ENCODE assay signal across 8 mouse cellular contexts in the genomic region with DNA sequence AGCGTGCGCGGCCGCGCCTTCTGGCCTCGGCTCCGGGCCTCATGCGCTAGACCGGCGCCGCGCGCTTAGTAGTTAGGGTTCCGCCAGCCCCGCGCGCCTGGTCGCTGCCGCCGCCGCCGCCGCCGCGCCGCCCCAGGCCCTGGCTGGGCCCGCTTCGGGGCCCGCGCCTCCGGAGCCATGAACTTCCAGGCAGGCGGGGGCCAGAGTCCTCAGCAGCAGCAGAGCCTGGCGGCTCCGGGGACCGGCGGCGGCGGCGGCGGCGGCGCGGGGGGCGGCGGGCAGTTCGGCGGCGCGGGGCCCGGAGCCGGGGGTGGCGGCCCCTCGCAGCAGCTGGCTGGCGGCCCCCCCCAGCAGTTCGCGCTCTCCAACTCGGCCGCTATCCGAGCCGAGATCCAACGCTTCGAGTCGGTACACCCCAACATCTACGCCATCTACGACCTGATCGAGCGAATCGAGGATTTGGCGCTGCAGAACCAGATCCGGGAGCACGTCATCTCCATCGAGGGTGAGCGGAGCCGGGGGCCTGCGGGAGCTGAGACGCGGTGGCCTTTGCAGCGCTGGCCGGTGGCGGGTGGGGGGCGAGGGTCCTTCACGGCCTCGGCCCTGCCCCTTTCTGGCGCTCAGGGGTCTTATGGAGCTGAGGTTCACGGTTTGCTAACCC. TPM values are rescaled to one million over a fixed set of nuclear protein-coding genes. Genes with fewer than 3 reads are reported as not detected.
DNase-seq lines count a peak whose midpoint lies in the region; ATAC-seq and TF ChIP-seq lines count a peak whose summit lies in the region.

Agap3 (plus strand) TSS at position 148 of the 661 bp plus-strand sequence.

- H3K9me3 ChIP-seq in CH12.LX (replicated peaks; ENCODE audit: low read length) = no peaks in the 10 kb centered on the region
- no peaks in the 10 kb centered on the region for H3K9me3 ChIP-seq in embryonic facial prominence, embryonic 11.5 days (replicated peaks; ENCODE audit: control insufficient read depth, low read length)
- H3K9me3 ChIP-seq in lung, embryonic 14.5 days (ENCODE audit: low read depth, low read length) = no peaks in the 10 kb centered on the region

- H3K79me2 ChIP-seq in CH12.LX (replicated peaks; ENCODE audit: control insufficient read depth, extremely low read depth, insufficient read depth, poor library complexity, severe bottlenecking) = peaks cover 35% of the 10 kb centered on the region

- TF ChIP-seq RAD21 in CH12.LX (IDR thresholded peaks at IDR 0.05; ENCODE audit: low read depth, low read length) = no peak

- peaks cover 24 to 44% of the 10 kb centered on the region in 2 experiments for H3K4me1 ChIP-seq in CH12.LX (ENCODE audit: control insufficient read depth in 1 of 2, insufficient read depth in 2 of 2)
- H3K4me1 ChIP-seq in embryonic facial prominence, embryonic 11.5 days (ENCODE audit: control insufficient read depth, insufficient read depth, low read length) = peaks cover 9% of the 10 kb centered on the region
- peaks cover 25% of the 10 kb centered on the region for H3K4me1 ChIP-seq in lung, embryonic 14.5 days (ENCODE audit: insufficient read depth)
- peaks cover 39% of the 10 kb centered on the region for H3K4me1 ChIP-seq in olfactory bulb, adult 2 months (ENCODE audit: control insufficient read depth, insufficient read depth, low read length)

- H3K4me3 ChIP-seq in CH12.LX (replicated peaks in 1 of 3; ENCODE audit: low read depth in 2 of 3, low read length in 2 of 3, poor library complexity in 1 of 3) = peak within 1 kb of the TSS; percentile 81 to 90 (median 84)
- H3K4me3 ChIP-seq in embryonic facial prominence, embryonic 11.5 days (ENCODE audit: low read depth, low read length) = peak within 1 kb of the TSS; percentile 91
- peak within 1 kb of the TSS; percentile 80 for H3K4me3 ChIP-seq in lung, embryonic 14.5 days (ENCODE audit: low read depth, low read length)
- peak within 1 kb of the TSS; percentile 93 for H3K4me3 ChIP-seq in olfactory bulb, adult 2 months (ENCODE audit: insufficient read depth, low read depth, low read length)

- TF ChIP-seq CTCF in CH12.LX (conservative IDR thresholded peaks at IDR 0.05 in 1 of 2, IDR thresholded peaks at IDR 0.05 in 1 of 2; ENCODE audit: low read depth in 2 of 2, low read length in 2 of 2) = no peak
- no peak for TF ChIP-seq CTCF in lung, embryonic 14.5 days (IDR thresholded peaks at IDR 0.05; ENCODE audit: low read depth)
- no peak for TF ChIP-seq CTCF in olfactory bulb, adult 2 months (IDR thresholded peaks at IDR 0.05; ENCODE audit: insufficient read depth, low read depth, low read length)

- in situ Hi-C loops in CH12.LX (cut with MboI; ENCODE audit: low pct_ligation_motif_present, low pct_unique_long_range_greater_than_20kb, low sequenced_read_pairs) = no loop called here

- WGBS in embryonic facial prominence, embryonic 11.5 days = under 1% methylated on average over 76 of the region's 85 CpGs
- WGBS in lung, embryonic 14.5 days = under 1% methylated on average over 59 of the region's 85 CpGs
- WGBS in olfactory bulb, adult 2 months = under 1% methylated on average over 81 of the region's 85 CpGs

- H3K27me3 ChIP-seq in CH12.LX (replicated peaks) = peaks cover 31% of the 10 kb centered on the region
- H3K27me3 ChIP-seq in embryonic facial prominence, embryonic 11.5 days (ENCODE audit: control insufficient read depth, insufficient read depth, low read length) = no peaks in the 10 kb centered on the region
- no peaks in the 10 kb centered on the region for H3K27me3 ChIP-seq in lung, embryonic 14.5 days (ENCODE audit: insufficient read depth, low read length)

- no peak within 1 kb of the TSS; the same call in 1 of the 2 replicates for H3K27ac ChIP-seq in CH12.LX (ENCODE audit: insufficient read depth, low read depth)
- H3K27ac ChIP-seq in embryonic facial prominence, embryonic 11.5 days (replicated peaks; ENCODE audit: low read depth, low read length) = peak within 1 kb of the TSS; percentile 93
- peak within 1 kb of the TSS; percentile 78 for H3K27ac ChIP-seq in lung, embryonic 14.5 days (ENCODE audit: low read depth)
- H3K27ac ChIP-seq in olfactory bulb, adult 2 months (ENCODE audit: insufficient read depth, low read depth, low read length) = peak within 1 kb of the TSS; percentile 99

- ATAC-seq in embryonic facial prominence, embryonic 11.5 days (replicated peaks; ENCODE audit: insufficient number of reproducible peaks, low FRiP score, low TSS enrichment, low read depth) = peak; percentile 29
- ATAC-seq in lung, embryonic 14.5 days (ENCODE audit: insufficient read depth) = 0 out of 2 replicates have a peak, but pooled peaks have one; percentile 1

- dilution Hi-C loops in CH12.LX (cut with MboI; ENCODE audit: extremely low pct_ligation_motif_present, extremely low pct_unique_long_range_greater_than_20kb, low sequenced_read_pairs) = no loop called here

- TF ChIP-seq EP300 in CH12.LX (IDR thresholded peaks at IDR 0.05; ENCODE audit: low read length) = no peak

- peak within 1 kb of the TSS; percentile 95 for H3K4me2 ChIP-seq in CH12.LX (ENCODE audit: insufficient read depth, low read depth, poor library complexity, severe bottlenecking)
- peak within 1 kb of the TSS; percentile 99 for H3K4me2 ChIP-seq in embryonic facial prominence, embryonic 11.5 days (ENCODE audit: low read depth, low read length)
- peak within 1 kb of the TSS; percentile 96 for H3K4me2 ChIP-seq in lung, embryonic 14.5 days

- H3K9ac ChIP-seq in CH12.LX (ENCODE audit: insufficient read depth, low read depth) = peak within 1 kb of the TSS; percentile 91
- H3K9ac ChIP-seq in embryonic facial prominence, embryonic 11.5 days (replicated peaks; ENCODE audit: low read length) = peak within 1 kb of the TSS; percentile 96
- H3K9ac ChIP-seq in lung, embryonic 14.5 days = peak within 1 kb of the TSS; percentile 89

- DNase-seq in CH12.LX (ENCODE audit: extremely low read depth) (peak; percentile 35), adipocyte (ENCODE audit: low spot score) (peak; percentile 31)
- peak; percentile 50 for DNase-seq in embryonic facial prominence, embryonic 11.5 days (ENCODE audit: low spot score)
- DNase-seq in heart, adult 9 months (ENCODE audit: low spot score in 2 of 2) = peak; percentile 41 to 54
- DNase-seq in kidney, postnatal 25 days = peak; percentile 35 to 67
- DNase-seq in lung, embryonic 14.5 days = peak; percentile 58
- no peak for DNase-seq in yolk sac, embryonic 10.5 days (ENCODE audit: low spot score)

- TF ChIP-seq POLR2A in CH12.LX (IDR thresholded peaks at IDR 0.05; ENCODE audit: low read depth, low read length) = no peak
- TF ChIP-seq POLR2A in olfactory bulb, adult 2 months (IDR thresholded peaks at IDR 0.05; ENCODE audit: insufficient read depth, low read depth, low read length) = no peak

- H3K36me3 ChIP-seq in CH12.LX (replicated peaks in 1 of 2; ENCODE audit: control insufficient read depth in 1 of 2, insufficient read depth in 1 of 2, low read length in 1 of 2) = peaks cover 0 to 25% of the 10 kb centered on the region in 2 experiments
- H3K36me3 ChIP-seq in embryonic facial prominence, embryonic 11.5 days (replicated peaks; ENCODE audit: control insufficient read depth, insufficient read depth, low read depth, low read length) = no peaks in the 10 kb centered on the region
- no peaks in the 10 kb centered on the region for H3K36me3 ChIP-seq in lung, embryonic 14.5 days (ENCODE audit: insufficient read depth)

TF ChIP-seq in CH12.LX, 34 proteins besides CTCF, POLR2A, EP300 and RAD21:
- TF ChIP-seq TCF12 (IDR thresholded peaks at IDR 0.05; ENCODE audit: low read depth, low read length) = no peak
- TF ChIP-seq CHD2 (IDR thresholded peaks at IDR 0.05; ENCODE audit: low read length) = no peak
- TF ChIP-seq MAFK (IDR thresholded peaks at IDR 0.05; ENCODE audit: insufficient replicate concordance, low read length) = no peak
- TF ChIP-seq UBTF (IDR thresholded peaks at IDR 0.05; ENCODE audit: low read depth, low read length) = no peak; the same call in 1 of the 2 replicates
- no peak for TF ChIP-seq HCFC1 (IDR thresholded peaks at IDR 0.05; ENCODE audit: low read depth, low read length)
- no peak for TF ChIP-seq MAZ (IDR thresholded peaks at IDR 0.05; ENCODE audit: low read depth, low read length)
- TF ChIP-seq MXI1 (IDR thresholded peaks at IDR 0.05; ENCODE audit: low read depth, low read length) = no peak
- TF ChIP-seq MEF2A (IDR thresholded peaks at IDR 0.05; ENCODE audit: borderline replicate concordance, low read depth, low read length) = no peak
- no peak for TF ChIP-seq JUN (IDR thresholded peaks at IDR 0.05; ENCODE audit: insufficient read depth, low read depth, low read length)
- no peak for TF ChIP-seq JUND (conservative IDR thresholded peaks at IDR 0.05; ENCODE audit: low read depth, low read length)
- no peak for TF ChIP-seq USF2 (conservative IDR thresholded peaks at IDR 0.05; ENCODE audit: low read depth, low read length)
- TF ChIP-seq ETS1 (conservative IDR thresholded peaks at IDR 0.05; ENCODE audit: low read depth, low read length) = no peak

RNA-seq across cellular contexts. Expression of gene Agap3, which starts in this region (rescaled TPM):
- total RNA-seq in CH12.LX (2012; rRNA removed) (43.5 and 46.3 TPM in 2 replicates), CH12.LX (2014; rRNA removed) (12.8 and 15.4 TPM in 2 replicates)
- 37.9 and 38.0 TPM in 2 replicates for polyA plus RNA-seq in CH12.LX (2012; ENCODE audit: insufficient read length, low read depth)
- polyA plus RNA-seq in embryonic facial prominence, embryonic 11.5 days (2014; fragmentation: Nextera tagmentation; extraction: Ambion mirVana) = 40.0 and 45.1 TPM in 2 replicates
- polyA plus RNA-seq in lung, embryonic 14.5 days (2014; fragmentation: Nextera tagmentation; extraction: Ambion mirVana) = 41.7 and 46.5 TPM in 2 replicates
- polyA plus RNA-seq in olfactory bulb, adult 2 months (2012; ENCODE audit: insufficient read depth, insufficient read length, low replicate concordance, missing spikeins) = not detected in 2 replicates
